Mouse (Mus musculus) ES-Bruce4 (cell line): ENCODE results near the gene Rnf208. TPM values are rescaled to one million over a fixed set of nuclear protein-coding genes. Genes with fewer than 3 reads are reported as not detected.

Experiments used
- H3K27ac ChIP-seq: 2 replicates; pipeline ENCODE4 v1.5.1; 2012; ENCODE audit warnings: low read length, inconsistent platforms; ENCODE audit not compliant: insufficient read depth
- H3K27me3 ChIP-seq: 2 replicates; pipeline ENCODE4 v1.6.1; 2012; ENCODE audit warnings: mild to moderate bottlenecking, low read length, inconsistent platforms; ENCODE audit not compliant: control insufficient read depth, poor library complexity, insufficient read depth, severe bottlenecking
- H3K36me3 ChIP-seq: 2 replicates; pipeline ENCODE4 v1.6.1; 2012; ENCODE audit warnings: inconsistent platforms, mild to moderate bottlenecking, low read length, moderate library complexity; ENCODE audit not compliant: control insufficient read depth, poor library complexity, insufficient read depth, severe bottlenecking
- H3K4me1 ChIP-seq: one replicate; pipeline ENCODE4 v1.8.1; 2011; ENCODE audit warnings: low read length; ENCODE audit not compliant: control insufficient read depth, insufficient read depth
- H3K4me3 ChIP-seq: 2 replicates; pipeline ENCODE4 v1.5.1; 2011; ENCODE audit warnings: low read depth, mild to moderate bottlenecking, low read length
- H3K9ac ChIP-seq: 2 replicates; pipeline ENCODE4 v1.6.1; 2012; ENCODE audit warnings: low read depth, mild to moderate bottlenecking, inconsistent platforms; ENCODE audit not compliant: poor library complexity, severe bottlenecking
- H3K9me3 ChIP-seq: replicated peaks from 2 replicates; pipeline ENCODE4 v1.6.1; 2012; ENCODE audit warnings: mild to moderate bottlenecking, low read length, inconsistent platforms; ENCODE audit not compliant: control insufficient read depth, poor library complexity, insufficient read depth, severe bottlenecking
- CTCF ChIP-seq: IDR thresholded peaks from one replicate; pipeline ENCODE4 v1.8.1; 2011; ENCODE audit warnings: low read depth, low read length
- EP300 ChIP-seq: IDR thresholded peaks from 2 replicates; pipeline ENCODE4 v1.6.1; 2011; ENCODE audit warnings: low read depth, low read length; ENCODE audit not compliant: insufficient read depth
- POLR2A ChIP-seq: IDR thresholded peaks from one replicate; pipeline ENCODE4 v1.8.1; 2011; ENCODE audit warnings: low read length; ENCODE audit not compliant: insufficient read depth
- polyA plus RNA-seq: library from polyadenylated mRNA; stranded (reverse); fragments of >200 nt; gene quantifications from 2 replicates; pipeline ENCODE4 v1.2.4, GENCODE M21; 2011; ENCODE audit warnings: low read depth; ENCODE audit not compliant: missing spikeins, insufficient read depth, insufficient read length

Gene Rnf208
- polyA plus RNA-seq, 1 experiment, result 7.3 TPM

DNA sequence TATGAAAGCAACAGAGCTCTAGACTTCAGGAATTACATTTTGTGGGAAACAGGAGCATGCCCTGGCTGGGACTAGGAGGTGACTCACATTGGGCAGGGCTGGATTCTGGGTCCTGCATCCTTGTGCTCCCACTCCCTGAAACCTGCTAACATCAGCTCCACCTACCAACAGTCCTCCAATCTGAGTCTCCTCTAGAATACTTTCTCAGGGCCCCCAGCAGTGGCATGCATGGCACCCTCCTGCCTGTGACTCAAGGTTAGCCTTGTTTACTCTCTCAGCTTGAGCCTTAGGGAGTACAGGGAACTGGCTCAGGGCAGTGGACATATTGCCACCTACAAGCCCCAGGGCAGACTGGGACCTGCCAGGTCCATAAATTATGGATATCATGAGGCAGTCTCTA, 3.9 kb upstream of the Rnf208 start:
- H3K36me3 ChIP-seq, result no peaks in the 10 kb centered on the region
- no peak overlapping the region for H3K9ac ChIP-seq
- H3K4me3 ChIP-seq, result no peak overlapping the region
- no peaks in the 10 kb centered on the region for H3K9me3 ChIP-seq
- H3K4me1 ChIP-seq, result peaks cover 20% of the 10 kb centered on the region
- TF ChIP-seq POLR2A, result no peak
- no peak for TF ChIP-seq CTCF
- TF ChIP-seq EP300, result no peak
- no peaks in the 10 kb centered on the region for H3K27me3 ChIP-seq
- H3K27ac ChIP-seq, result no peak overlapping the region

GRCm38 (mm10) chr2:25239766-25240165, 2.3 kb upstream of the Rnf208 start:
- TF ChIP-seq CTCF, result no peak
- no peak for TF ChIP-seq POLR2A
- no peak for TF ChIP-seq EP300
- H3K27ac ChIP-seq, result no peak overlapping the region
- no peaks in the 10 kb centered on the region for H3K36me3 ChIP-seq
- H3K9ac ChIP-seq, result no peak overlapping the region
- no peaks in the 10 kb centered on the region for H3K9me3 ChIP-seq
- H3K4me1 ChIP-seq, result peaks cover 20% of the 10 kb centered on the region
- H3K27me3 ChIP-seq, result no peaks in the 10 kb centered on the region
- H3K4me3 ChIP-seq, result no peak overlapping the region

GRCm38 (mm10) chr2:25240310-25240709, 1.7 kb upstream of the Rnf208 start:
- peaks cover 20% of the 10 kb centered on the region for H3K4me1 ChIP-seq
- no peaks in the 10 kb centered on the region for H3K36me3 ChIP-seq
- no peaks in the 10 kb centered on the region for H3K9me3 ChIP-seq
- H3K27ac ChIP-seq, result peak overlapping the region; percentile 73
- no peaks in the 10 kb centered on the region for H3K27me3 ChIP-seq
- peak overlapping the region; percentile 71 for H3K4me3 ChIP-seq
- TF ChIP-seq EP300 (no peak), CTCF (no peak), POLR2A (no peak)
- 0 out of 2 replicates have a peak overlapping the region, but pooled peaks have one; percentile 15 for H3K9ac ChIP-seq

DNA sequence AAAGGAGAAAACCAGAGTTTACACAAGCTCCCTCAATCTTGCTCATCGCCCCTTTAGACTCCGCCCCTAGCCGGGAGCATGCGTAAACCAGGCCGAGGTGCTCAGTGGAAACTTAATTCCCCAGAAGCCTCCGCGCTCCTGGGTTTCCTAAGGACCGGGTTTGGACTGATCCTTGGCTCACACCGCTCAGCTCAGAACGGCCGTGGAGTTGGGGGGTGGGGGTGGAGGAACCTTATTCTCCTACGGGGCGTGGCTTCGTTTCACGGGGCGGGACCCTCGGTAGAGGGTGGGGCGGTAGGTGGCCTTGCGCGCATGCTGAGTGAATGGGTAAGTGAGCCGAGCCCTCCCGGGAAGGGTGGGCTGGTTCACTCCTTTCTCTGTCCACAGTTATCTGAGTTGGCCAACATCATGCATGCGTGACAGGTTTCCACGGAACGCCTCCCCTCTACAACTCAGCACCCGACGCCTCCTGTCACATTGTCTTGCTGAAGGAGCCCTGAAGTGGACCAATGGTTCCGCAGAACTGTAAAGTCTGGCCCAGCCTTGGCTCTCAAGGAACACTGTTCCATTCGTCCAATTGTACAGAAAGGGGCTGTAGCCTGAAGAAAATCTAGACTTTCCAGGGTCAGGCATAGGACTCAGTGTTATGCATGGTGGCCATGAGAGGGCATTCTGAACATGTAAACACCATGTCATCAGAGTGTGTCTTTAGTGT, 1.2 kb upstream of the Rnf208 start:
- Histone ChIP-seq H3K4me1 (peaks cover 19% of the 10 kb centered on the region), H3K9ac (no peak overlapping the region), H3K9me3 (no peaks in the 10 kb centered on the region), H3K36me3 (no peaks in the 10 kb centered on the region), H3K27me3 (no peaks in the 10 kb centered on the region), H3K27ac (peak overlapping the region; percentile 73), H3K4me3 (peak overlapping the region; percentile 71)
- TF ChIP-seq EP300 (0 out of 2 replicates have a peak, but pooled peaks have one; percentile 45), POLR2A (peak; percentile 38), CTCF (no peak)

DNA sequence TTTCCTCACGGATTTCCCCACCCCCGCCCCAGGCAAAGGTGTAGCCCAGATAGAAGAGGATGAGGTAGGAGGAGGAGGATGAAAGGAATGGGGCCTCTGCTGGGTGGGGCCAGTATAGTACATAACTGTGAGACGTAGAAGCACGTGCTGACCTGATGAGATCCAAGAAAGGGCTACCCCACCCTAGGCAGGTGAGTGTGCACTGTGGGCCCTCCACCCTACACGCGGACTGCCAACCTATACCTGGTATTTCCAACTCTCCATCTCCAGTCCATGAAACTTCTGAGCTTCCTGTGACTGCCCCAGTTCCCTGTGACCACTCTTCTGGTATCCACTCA, 648 bp upstream of the Rnf208 start:
- Histone ChIP-seq H3K4me1 (peaks cover 14% of the 10 kb centered on the region), H3K9me3 (no peaks in the 10 kb centered on the region), H3K9ac (peak overlapping the region; percentile 81), H3K4me3 (peak overlapping the region; percentile 71), H3K27me3 (no peaks in the 10 kb centered on the region), H3K36me3 (no peaks in the 10 kb centered on the region), H3K27ac (peak overlapping the region; percentile 14; the same call in 1 of the 2 replicates)
- no peak for TF ChIP-seq EP300
- no peak for TF ChIP-seq POLR2A
- no peak for TF ChIP-seq CTCF

DNA sequence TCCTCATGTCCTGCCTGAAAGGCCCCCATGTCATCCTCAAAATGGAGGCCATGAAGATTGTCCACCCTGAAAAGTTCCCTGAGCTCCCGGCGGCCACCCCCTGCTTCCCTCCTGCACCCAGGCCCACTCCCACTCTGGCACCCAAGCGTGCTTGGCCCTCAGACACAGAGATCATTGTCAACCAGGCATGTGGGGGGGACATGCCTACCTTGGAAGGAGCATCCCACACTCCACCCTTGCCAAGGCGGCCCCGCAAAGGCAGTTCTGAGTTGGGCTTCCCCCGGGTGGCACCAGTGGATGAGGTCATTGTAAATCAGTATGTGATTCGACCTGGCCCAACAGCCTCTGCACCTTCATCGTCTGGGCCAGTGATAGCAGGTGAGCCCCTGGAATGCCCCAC, 1.3 kb downstream of the Rnf208 start:
- H3K27ac ChIP-seq, result no peak overlapping the region

More for the DNA sequence above, 1.3 kb downstream of the Rnf208 start:
- H3K27me3 ChIP-seq, result no peaks in the 10 kb centered on the region
- TF ChIP-seq EP300, result no peak
- TF ChIP-seq POLR2A, result no peak
- no peak for TF ChIP-seq CTCF
- H3K36me3 ChIP-seq, result 0 out of 2 replicates have a peak, but pooled peaks cover 5% of the 10 kb centered on the region
- H3K4me3 ChIP-seq, result no peak overlapping the region
- peaks cover 4% of the 10 kb centered on the region for H3K4me1 ChIP-seq
- no peak overlapping the region for H3K9ac ChIP-seq
- H3K9me3 ChIP-seq, result no peaks in the 10 kb centered on the region
